Mouse (Mus musculus) mouse trophoblast stem cell (cell line): Measurements from ENCODE around the gene Slu7.

Experiments used
- in situ Hi-C, 2 experiments: fragments of 300-500 bp; cut with MseI, MboI; formaldehyde crosslinking; loops; 2 replicates in 1 of 2; 3 replicates in 1 of 2; pipeline ENCODE4 v1.15.1; 2025

Slu7 gene

GRCm38 (mm10) chr11:43484057-43484456 lies 50.5 kb downstream of the Slu7 start:
- in situ Hi-C loops, result no loop called here

GRCm38 (mm10) chr11:43484652-43485051 lies 51.1 kb downstream of the Slu7 start:
- in situ Hi-C loops, result loop anchor here in 1 of 2 experiments (5.0 kb wide), 1 partner anchor 32 kb away; no protein-coding TSS in a partner anchor

GRCm38 (mm10) chr11:43485855-43486254 lies 52.3 kb downstream of the Slu7 start:
- in situ Hi-C loops, result loop anchor here in 1 of 2 experiments (5.0 kb wide), 1 partner anchor 34 kb away; no protein-coding TSS in a partner anchor

DNA sequence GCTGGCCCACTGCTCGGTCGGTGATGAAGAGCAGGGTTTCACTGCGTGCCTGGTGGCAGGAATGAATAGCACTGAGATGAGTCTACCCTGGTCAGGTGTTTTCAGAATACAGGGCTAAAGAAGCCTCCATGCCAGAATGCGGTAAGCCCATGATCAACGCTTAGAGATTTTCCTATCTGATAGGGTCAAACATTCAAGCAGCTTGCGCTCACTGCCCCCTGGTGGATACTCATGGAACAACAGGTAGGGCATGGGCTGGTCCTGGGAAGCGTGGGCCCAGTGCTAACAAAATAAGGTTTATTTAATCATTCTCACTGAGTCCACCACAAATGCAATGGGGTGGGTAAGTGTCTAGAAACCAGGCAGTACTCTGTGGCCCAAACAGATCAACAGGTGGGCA lies 59.1 kb downstream of the Slu7 start:
- in situ Hi-C loops, result loop anchor here (10.0 kb wide), 1 partner anchor 92 kb away; the partner anchor contains the start of gene 4933415A04Rik (in 2 of the 2)

DNA sequence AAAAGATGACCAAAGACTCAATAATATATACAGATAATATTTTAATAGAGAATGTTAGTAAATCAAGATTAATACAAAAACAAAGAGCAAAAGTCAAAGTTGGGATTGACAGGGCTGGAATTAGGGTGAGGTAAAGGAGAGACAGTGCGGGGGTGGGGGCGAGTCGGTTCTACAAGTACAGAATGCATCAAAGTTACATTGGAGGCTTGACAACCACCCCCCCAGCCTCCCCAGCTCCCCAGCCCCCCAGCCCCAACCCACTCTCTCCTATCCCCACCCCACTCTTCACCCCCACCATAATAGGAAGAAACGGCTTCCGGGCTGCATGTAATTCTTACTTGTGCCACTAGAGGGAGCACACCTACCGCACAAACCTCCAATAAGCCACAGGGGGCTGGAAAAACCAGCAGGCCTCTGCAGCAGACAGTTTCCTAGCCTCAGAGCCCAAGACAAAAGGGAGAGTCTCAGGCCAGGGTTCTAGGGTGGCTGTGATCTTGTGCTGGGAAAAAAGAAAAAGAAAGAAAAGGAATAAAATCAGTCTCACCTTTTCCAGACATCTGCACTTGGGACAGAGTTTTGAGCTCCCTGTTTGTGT lies 60.4 kb downstream of the Slu7 start:
- in situ Hi-C loops, result loop anchor here (10.0 kb wide), 1 partner anchor 91 kb away; the partner anchor contains the start of gene 4933415A04Rik (in 2 of the 2)

GRCm38 (mm10) chr11:43495037-43495436 lies 61.5 kb downstream of the Slu7 start:
- in situ Hi-C loops, result loop anchor here (10.0 kb wide), 1 partner anchor 90 kb away; the partner anchor contains the start of gene 4933415A04Rik (in 2 of the 2)

GRCm38 (mm10) chr11:43495532-43495931 lies 62.0 kb downstream of the Slu7 start:
- in situ Hi-C loops, result loop anchor here (10.0 kb wide), 1 partner anchor 89 kb away; the partner anchor contains the start of gene 4933415A04Rik (in 2 of the 2)
